Mouse (Mus musculus): Measurements from ENCODE around the gene Amz1.

The Amz1 gene

DNA sequence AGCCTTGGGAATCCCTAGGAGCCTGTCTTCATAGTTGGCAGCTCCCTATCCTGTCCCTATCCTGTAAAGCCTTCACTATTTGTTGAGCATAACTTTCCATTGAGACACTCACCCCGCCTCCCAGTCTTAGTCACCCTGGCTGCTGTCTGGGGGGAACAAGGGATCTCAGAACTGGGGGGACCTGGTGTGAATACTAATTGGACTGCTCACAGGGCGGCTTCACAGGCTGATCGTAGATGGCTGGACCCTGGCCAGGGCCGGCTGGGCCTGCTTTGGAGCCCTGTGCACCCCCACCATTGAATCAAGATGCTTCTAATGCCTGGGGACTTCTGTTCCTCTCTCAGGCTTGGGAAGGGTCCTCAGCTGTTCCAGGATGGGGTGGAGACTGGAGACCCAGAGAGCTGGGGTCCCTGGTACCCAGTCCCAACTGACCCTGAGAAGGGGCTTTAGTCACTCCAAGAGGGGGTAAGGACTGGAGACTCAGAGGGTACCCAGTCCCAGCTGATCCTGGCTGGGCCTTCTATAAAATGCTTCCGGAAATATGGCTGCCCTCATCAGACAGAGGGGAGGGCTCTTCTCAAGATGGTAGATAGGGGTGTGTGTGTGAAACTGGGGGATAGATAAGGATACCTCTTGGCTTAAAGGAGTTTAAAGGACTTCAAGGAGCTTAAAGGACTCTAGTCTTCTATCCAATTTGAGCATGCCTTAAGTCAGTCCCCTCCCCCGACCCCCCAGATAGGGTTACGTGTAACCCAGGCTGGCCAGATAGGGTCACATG lies 2.3 kb downstream of the Amz1 start:
- no peak for DNase-seq (ENCODE audit: low spot score)

GRCm38 (mm10) chr5:140726946-140727740 lies 3.2 kb downstream of the Amz1 start:
- DNase-seq (ENCODE audit: low spot score): no peak

DNA sequence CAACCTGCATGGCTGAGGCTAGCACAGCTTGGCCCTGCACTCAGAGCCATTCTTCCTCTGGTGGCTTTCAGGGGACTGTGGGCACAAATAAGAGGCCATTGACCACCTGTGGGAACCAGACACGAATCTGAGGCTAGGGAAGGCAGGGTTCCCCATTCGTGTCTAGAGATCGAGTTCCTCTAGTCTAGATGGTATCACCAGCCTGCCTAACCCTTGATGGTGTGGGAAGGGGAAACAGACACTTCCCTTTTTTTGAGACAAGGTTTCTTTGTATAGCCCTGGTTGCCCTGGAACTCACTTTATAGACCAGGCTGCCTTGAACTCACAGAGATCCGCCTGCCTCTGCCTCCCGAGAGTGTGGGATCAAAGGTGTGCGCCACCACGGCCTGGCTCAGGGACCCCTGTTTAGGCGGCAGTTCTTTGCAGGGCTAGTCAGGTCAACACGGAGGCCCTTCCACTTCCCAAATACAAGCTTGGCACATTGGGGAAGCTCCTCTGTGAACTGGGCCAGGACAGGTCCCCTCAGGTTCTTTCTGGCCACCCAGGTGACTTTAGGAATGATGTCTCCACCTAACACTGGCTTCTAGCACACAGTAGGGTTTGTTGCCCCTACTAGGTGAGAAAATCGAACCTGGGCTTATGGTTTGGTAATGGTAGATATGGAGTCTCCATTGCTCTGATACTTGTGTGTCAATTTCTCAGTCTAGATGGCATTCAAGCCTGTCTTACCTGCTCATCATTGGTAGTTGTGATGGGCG lies 7.3 kb downstream of the Amz1 start:
- no peak for DNase-seq (ENCODE audit: low spot score)

GRCm38 (mm10) chr5:140732195-140732594 lies 8.3 kb downstream of the Amz1 start:
- no peak for DNase-seq (ENCODE audit: low spot score)

- DNase-seq (ENCODE audit: low spot score): no peak
Measured at GRCm38 (mm10) chr5:140733336-140733735, 9.4 kb downstream of the Amz1 start.

DNA sequence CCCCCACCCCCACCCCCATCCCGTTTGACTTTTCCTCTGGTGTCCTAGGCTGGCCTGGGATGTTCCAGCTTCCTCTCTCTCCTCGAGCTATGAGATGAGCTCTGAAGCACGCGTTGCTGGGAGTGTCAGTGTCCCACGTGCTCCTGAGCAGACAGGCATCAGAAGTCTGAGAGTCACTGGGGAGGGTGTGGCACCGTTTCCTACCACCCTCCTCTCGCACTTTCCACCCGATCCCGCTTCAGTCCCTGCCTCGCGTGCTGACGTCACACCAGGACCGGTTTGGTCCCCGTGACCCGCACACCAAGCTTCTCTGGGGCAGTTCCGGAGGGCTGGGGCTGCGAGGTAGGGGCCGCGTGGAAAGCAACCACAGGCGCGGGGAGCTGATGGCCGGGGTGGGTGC lies 11.4 kb downstream of the Amz1 start:
- no peak for DNase-seq (ENCODE audit: low spot score)

DNA sequence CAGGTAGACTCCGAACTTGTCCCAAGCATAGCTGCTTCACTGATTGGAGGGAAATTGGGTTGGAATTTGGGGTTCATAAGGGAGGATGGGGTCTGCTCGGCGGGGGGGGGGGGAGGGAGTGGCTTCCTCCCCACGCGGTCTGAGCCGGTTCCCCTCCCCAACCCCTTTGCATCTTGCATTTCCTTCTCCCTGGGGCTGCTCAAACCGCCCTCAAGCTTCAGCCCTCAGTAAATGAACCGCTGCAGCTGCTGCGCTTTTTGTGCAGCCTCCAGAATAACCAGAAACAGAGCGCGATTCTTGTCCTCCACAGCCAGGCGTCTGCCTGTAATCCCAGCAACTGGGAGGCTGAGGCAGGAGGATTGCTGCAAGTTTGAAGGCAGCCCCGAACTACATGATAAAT lies 12.2 kb downstream of the Amz1 start:
- no peak for DNase-seq (ENCODE audit: low spot score)

GRCm38 (mm10) chr5:140739813-140740212 lies 15.9 kb downstream of the Amz1 start:
- DNase-seq (ENCODE audit: low spot score): no peak

DNA sequence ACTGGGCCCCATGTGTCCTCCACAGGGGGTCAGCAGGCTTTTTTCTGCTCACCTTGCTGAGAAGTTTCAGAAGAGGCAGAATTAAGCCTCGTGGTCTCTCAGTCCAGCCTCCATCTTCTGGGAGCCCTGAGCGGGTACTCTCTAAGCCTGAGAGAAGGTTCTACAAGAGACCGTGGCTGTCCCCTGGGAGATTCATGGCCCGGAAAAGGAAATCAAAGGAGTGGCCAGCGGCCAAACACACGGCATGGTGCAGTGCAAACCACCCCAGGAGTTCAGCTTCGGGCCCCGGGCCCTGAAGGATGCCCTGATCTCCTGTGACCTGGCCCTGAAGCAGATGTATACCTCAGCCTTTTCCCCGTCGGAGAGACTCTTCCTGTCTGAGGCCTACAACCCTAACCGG lies 17.1 kb downstream of the Amz1 start:
- no peak for DNase-seq (ENCODE audit: low spot score)

DNA sequence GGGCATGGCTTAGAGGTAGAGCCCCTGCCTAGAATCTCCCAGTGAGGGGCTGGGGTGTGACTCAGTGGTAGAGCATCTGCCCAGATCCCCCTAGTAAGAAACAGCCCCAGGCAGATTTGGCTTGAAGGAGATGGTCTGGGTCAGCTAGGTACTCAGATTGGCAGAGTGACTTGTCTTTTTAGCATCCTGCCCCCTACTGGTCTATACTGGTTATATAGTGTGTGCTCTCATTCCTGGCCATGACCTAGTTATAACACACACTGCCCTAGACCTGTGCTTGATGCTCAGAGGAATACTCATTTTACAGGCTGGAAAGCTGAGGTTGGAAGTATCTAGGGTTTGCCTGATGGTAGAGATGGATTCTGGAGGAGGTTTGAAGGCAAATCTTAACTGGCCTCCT lies 17.9 kb downstream of the Amz1 start:
- DNase-seq (ENCODE audit: low spot score): no peak

DNA sequence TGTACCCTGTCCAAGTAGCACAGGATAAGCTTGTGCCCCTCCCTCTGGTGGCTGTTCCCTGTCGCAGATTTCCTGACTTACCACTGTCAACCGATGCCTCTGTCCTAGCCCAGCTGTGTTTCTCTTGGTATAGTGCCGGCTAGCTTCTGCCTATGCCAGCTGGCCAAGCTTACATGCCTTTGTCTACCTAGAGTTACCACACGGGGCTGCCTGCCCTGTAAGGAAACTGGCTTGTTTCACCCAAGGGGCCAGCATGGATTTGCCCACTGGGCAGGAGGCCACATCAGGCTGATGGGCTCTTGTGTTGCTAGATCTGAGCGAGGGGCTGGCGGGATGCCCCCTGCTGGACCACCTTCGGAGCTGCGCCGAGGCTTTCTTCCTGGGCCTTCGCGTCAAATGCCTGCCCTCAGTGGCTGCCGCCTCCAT lies 19.8 kb downstream of the Amz1 start:
- no peak for DNase-seq (ENCODE audit: low spot score)

- no peak for DNase-seq (ENCODE audit: low spot score)
Measured at GRCm38 (mm10) chr5:140748425-140748824, 24.5 kb downstream of the Amz1 start.

DNA sequence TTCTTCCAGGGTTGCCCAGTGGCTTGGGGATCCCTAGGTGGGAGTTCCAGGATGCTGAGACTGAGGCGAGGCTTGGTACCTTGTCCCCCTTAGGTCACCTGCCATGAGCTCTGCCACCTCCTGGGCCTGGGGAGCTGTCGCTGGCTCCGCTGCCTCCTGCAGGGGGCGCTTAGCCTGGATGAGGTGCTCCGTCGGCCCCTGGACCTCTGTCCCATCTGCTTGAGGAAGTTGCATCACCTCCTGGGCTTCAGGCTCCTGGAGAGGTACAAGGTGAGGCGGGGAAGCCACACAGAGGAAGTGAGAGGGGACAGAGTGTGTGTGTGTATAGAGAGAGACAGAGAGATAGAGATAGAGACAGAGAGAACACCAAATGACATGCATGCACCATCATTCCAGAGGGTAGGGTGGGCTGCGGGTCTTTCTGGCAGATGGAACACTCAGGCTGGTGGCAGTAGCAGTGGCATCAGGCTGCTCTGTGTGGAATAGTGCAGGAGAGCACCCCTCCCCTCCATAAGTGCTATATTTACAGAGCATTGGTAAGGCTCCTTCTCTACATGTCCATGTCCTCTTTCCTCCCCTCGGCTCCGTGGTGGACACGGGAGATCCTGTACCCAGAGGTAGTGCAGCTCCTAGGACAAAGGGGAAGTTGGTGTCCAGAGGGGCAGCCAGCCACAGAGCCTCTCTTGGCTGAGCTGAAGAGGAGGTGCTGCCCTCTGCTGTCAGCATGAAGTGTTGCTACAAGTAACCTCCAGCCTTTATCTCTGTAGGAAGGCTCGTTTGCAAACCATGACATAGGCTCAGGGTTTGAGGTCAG lies 25.3 kb downstream of the Amz1 start:
- peak; percentile 85 for DNase-seq (ENCODE audit: low spot score)

GRCm38 (mm10) chr5:140750925-140751324 lies 27.0 kb downstream of the Amz1 start:
- no peak for DNase-seq (ENCODE audit: low spot score)

GRCm38 (mm10) chr5:140752041-140752440 lies 28.1 kb downstream of the Amz1 start:
- DNase-seq (ENCODE audit: low spot score): no peak

DNA sequence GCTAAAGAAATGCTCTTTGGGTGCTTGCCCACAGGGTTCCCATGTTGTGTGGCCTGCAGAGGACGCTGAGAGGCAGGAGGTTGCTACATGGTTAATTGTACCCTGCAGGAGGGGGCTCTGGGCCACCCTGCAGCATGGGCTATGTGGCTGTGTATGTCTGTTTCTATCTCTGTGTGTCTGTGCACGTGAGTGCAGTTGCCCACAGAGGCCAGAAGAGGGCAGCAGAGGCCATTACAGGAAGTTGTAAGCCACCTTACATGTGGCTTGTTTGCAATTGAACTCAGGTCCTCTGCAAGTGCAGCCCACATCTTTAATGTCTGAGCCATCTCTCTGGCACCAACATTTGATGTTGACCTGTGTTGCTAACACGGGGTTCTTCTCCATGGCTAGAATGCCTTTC lies 28.7 kb downstream of the Amz1 start:
- DNase-seq (ENCODE audit: low spot score): no peak

GRCm38 (mm10) chr5:140753223-140753622 lies 29.3 kb downstream of the Amz1 start:
- no peak for DNase-seq (ENCODE audit: low spot score)

GRCm38 (mm10) chr5:140758864-140759263 lies 34.9 kb downstream of the Amz1 start:
- DNase-seq (ENCODE audit: low spot score): no peak

DNA sequence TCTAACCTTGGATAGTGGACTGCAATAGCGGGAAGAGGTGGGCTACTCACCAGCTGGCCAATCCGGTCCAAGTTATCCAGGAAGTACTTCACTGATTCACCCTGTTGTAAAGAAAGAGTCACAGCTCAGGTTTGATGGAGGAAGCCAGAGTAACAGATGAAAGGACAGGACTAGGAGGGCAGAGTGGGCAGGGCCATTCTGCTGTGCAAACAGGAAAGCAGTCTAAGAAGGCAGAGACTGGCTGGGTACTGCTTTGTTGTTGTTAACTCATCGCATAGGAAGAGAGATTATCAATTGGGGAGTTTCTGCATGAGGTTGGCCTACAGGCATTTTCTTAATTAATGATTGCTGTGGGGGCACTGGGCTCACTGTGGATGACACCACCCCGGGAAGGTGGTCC lies 38.6 kb downstream of the Amz1 start:
- DNase-seq (ENCODE audit: low spot score): no peak

- no peak for DNase-seq (ENCODE audit: low spot score)
Measured at GRCm38 (mm10) chr5:140764921-140765613, 41.1 kb downstream of the Amz1 start.

- no peak for DNase-seq (ENCODE audit: low spot score)
Measured at GRCm38 (mm10) chr5:140766566-140766965, 42.6 kb downstream of the Amz1 start.
